19 mouse cellular contexts compared by ENCODE assay signal in the genomic region with DNA sequence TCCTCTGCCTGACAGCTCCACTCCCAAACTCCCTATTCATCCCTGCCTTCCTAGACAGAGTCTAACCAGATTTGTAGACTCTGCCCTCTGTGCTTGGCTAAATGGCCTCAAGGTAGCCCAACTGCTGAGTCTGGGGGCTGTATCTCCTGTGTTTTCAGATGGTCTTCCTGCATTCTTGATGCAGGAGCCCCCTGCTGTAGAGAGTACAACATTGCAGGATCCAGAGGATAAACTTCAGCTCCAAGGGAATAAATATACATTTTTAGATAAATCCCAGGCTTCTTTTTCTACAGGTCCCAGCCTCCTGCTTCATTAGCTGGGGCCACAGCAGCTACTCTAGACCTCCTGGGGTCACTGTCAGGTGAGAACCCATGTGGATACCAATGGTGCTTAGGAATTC.
DNase-seq lines count a peak whose midpoint lies in the region; ATAC-seq and TF ChIP-seq lines count a peak whose summit lies in the region.
"Had no signal": no experiment of that assay in that cellular context is flagged by ENCODE, and none has a peak within 500 bp of the region (broad histone marks: within the 10 kb centered on the region; RNA-seq: fewer than 3 reads in every experiment).

No protein-coding gene starts in this region.

- no peak overlapping the region for H3K4me3 ChIP-seq in cerebellum, adult 2 months (replicated peaks; ENCODE audit: insufficient read depth, low read depth, low read length)
- no peak overlapping the region for H3K4me3 ChIP-seq in intestine, postnatal 0 days (ENCODE audit: low read depth, low read length)
- H3K4me3 ChIP-seq in intestine, embryonic 15.5 days (replicated peaks) = no peak overlapping the region
- H3K4me3 ChIP-seq: embryonic facial prominence, embryonic 13.5 days; forebrain, embryonic 12.5 days; heart, embryonic 10.5 days; midbrain, embryonic 12.5 days had no signal

- ATAC-seq in intestine, postnatal 0 days = no peak
- no peak for ATAC-seq in intestine, embryonic 15.5 days
- no peak for ATAC-seq in cerebellum, adult (ENCODE audit: insufficient number of reproducible peaks, low FRiP score, low TSS enrichment)

- H3K27me3 ChIP-seq in cerebellum, adult 2 months (ENCODE audit: control insufficient read depth, insufficient read depth, low read length) = no peaks in the 10 kb centered on the region
- no peaks in the 10 kb centered on the region for H3K27me3 ChIP-seq in intestine, postnatal 0 days (replicated peaks; ENCODE audit: control insufficient read depth, insufficient read depth, low read length)
- H3K27me3 ChIP-seq in intestine, embryonic 15.5 days (replicated peaks) = no peaks in the 10 kb centered on the region
- H3K27me3 ChIP-seq: embryonic facial prominence, embryonic 13.5 days; forebrain, embryonic 12.5 days; midbrain, embryonic 12.5 days had no signal

- no peak for DNase-seq in cerebellum, adult 2 months
- DNase-seq in cerebellum, adult 11 months = no peak
- DNase-seq in thymus, postnatal 0 days (ENCODE audit: low spot score) = peak; percentile 35
- no peak for DNase-seq in thymus, postnatal 10 days (ENCODE audit: low spot score in 2 of 2)
- DNase-seq in right cerebral cortex, postnatal 14 days = no peak
- DNase-seq: adrenal gland, postnatal 25 days; cerebellum, adult 18-20 months; heart, postnatal 36 days; kidney, adult 18-20 months; kidney, postnatal 4 days; lung, postnatal 10 days; spleen, adult 18-20 months had no signal

- no peak for TF ChIP-seq POLR2A in cerebellum, adult 2 months (IDR thresholded peaks at IDR 0.05; ENCODE audit: borderline replicate concordance, insufficient read depth, low read length)

- H3K9ac ChIP-seq in intestine, postnatal 0 days (ENCODE audit: low read depth, low read length) = no peak overlapping the region
- H3K9ac ChIP-seq in intestine, embryonic 15.5 days = no peak overlapping the region
- H3K9ac ChIP-seq: forebrain, embryonic 12.5 days; midbrain, embryonic 12.5 days had no signal

- H3K4me1 ChIP-seq in cerebellum, adult 2 months (ENCODE audit: control insufficient read depth, insufficient read depth, low read length) = peaks cover 13% of the 10 kb centered on the region
- peaks cover 21% of the 10 kb centered on the region; the same call in 1 of the 2 replicates for H3K4me1 ChIP-seq in intestine, postnatal 0 days (replicated peaks; ENCODE audit: control insufficient read depth, insufficient read depth, low read length)
- peaks cover 39% of the 10 kb centered on the region for H3K4me1 ChIP-seq in intestine, embryonic 15.5 days (replicated peaks)

- no peak overlapping the region for H3K27ac ChIP-seq in cerebellum, adult 2 months (ENCODE audit: insufficient read depth, low read length)
- no peak overlapping the region for H3K27ac ChIP-seq in intestine, postnatal 0 days (ENCODE audit: low read depth, low read length)
- no peak overlapping the region for H3K27ac ChIP-seq in intestine, embryonic 15.5 days
- H3K27ac ChIP-seq: embryonic facial prominence, embryonic 13.5 days; forebrain, embryonic 12.5 days had no signal

- peak; percentile 19; the same call in 1 of the 2 replicates for TF ChIP-seq CTCF in cerebellum, adult 2 months (IDR thresholded peaks at IDR 0.05; ENCODE audit: borderline replicate concordance, insufficient read depth, low read depth, low read length)
- peak; percentile 66 for TF ChIP-seq CTCF in intestine, postnatal 0 days (IDR thresholded peaks at IDR 0.05; ENCODE audit: low read depth)

- H3K9me3 ChIP-seq in intestine, postnatal 0 days (ENCODE audit: control insufficient read depth) = no peaks in the 10 kb centered on the region
- no peaks in the 10 kb centered on the region for H3K9me3 ChIP-seq in intestine, embryonic 15.5 days
- H3K9me3 ChIP-seq: embryonic facial prominence, embryonic 13.5 days; forebrain, embryonic 12.5 days; heart, embryonic 10.5 days; midbrain, embryonic 12.5 days had no signal

- peaks cover 47% of the 10 kb centered on the region for H3K36me3 ChIP-seq in intestine, postnatal 0 days (ENCODE audit: control insufficient read depth, insufficient read depth)
- H3K36me3 ChIP-seq in intestine, embryonic 15.5 days = peaks cover 49% of the 10 kb centered on the region

- no peak overlapping the region for H3K4me2 ChIP-seq in intestine, postnatal 0 days (replicated peaks; ENCODE audit: low read depth)
- H3K4me2 ChIP-seq in intestine, embryonic 15.5 days (replicated peaks) = no peak overlapping the region
- H3K4me2 ChIP-seq: embryonic facial prominence, embryonic 13.5 days; forebrain, embryonic 12.5 days; midbrain, embryonic 12.5 days had no signal
